Mouse (Mus musculus) heart, embryonic 13.5 days (tissue): ENCODE measurements at regions not wholly inside any gene's neighbourhood (a gene's known extent, or its start where the extent isn't known, plus 50 kb on each side); places are given as distances from the start of the nearest gene placed in this dataset.
A peak's percentile ranks its signal among the peaks of the same experiment; 100 is the strongest.
"Not testable (repeated sequence)": the region's sequence is repeated elsewhere in the genome, so short reads cannot be mapped to it uniquely, and the experiment has no call there.

Experiments used
- ATAC-seq: fragments of 200-750 bp; cut with Nextera tagmentation; 2 replicates; pipeline ENCODE4 v1.8.0; 2017; ENCODE audit warnings: moderate TSS enrichment; ENCODE audit not compliant: insufficient number of reproducible peaks, low FRiP score, low TSS enrichment; ENCODE audit errors: extremely low read depth
- H3K27ac ChIP-seq: fragments of 300-500 bp; sonication (generic); replicated peaks from 2 replicates; pipeline ENCODE4 v1.5.1; 2015; ENCODE audit warnings: moderate library complexity, mild to moderate bottlenecking, inconsistent platforms
- H3K27me3 ChIP-seq: fragments of 300-500 bp; sonication (generic); replicated peaks from 2 replicates; pipeline ENCODE4 v1.6.1; 2015; ENCODE audit warnings: mild to moderate bottlenecking, inconsistent platforms
- H3K36me3 ChIP-seq: fragments of 300-500 bp; sonication (generic); 2 replicates; pipeline ENCODE4 v1.6.1; 2015; ENCODE audit warnings: mild to moderate bottlenecking, inconsistent platforms
- H3K4me1 ChIP-seq: fragments of 300-500 bp; sonication (generic); 2 replicates; pipeline ENCODE4 v1.6.1; 2015; ENCODE audit warnings: inconsistent platforms
- H3K4me2 ChIP-seq: fragments of 300-500 bp; sonication (generic); 2 replicates; pipeline ENCODE4 v1.6.1; 2015; ENCODE audit warnings: inconsistent platforms, mild to moderate bottlenecking, moderate library complexity
- H3K4me3 ChIP-seq: fragments of 300-500 bp; sonication (generic); 2 replicates; pipeline ENCODE4 v1.5.1; 2015; ENCODE audit warnings: moderate library complexity, mild to moderate bottlenecking, inconsistent platforms
- H3K9ac ChIP-seq: fragments of 300-500 bp; sonication (generic); 2 replicates; pipeline ENCODE4 v1.6.1; 2015; ENCODE audit warnings: inconsistent platforms, mild to moderate bottlenecking, moderate library complexity
- H3K9me3 ChIP-seq: fragments of 300-500 bp; sonication (generic); 2 replicates; pipeline ENCODE4 v1.6.1; 2016; ENCODE audit warnings: inconsistent platforms
- WGBS: fragments of 180-500 bp; shearing (Covaris S2); methylation state at CpG from one replicate; pipeline ENCODE4 v1.1.7; 2015; ENCODE audit warnings: mixed read lengths; 5-methylcytosine and 5-hydroxymethylcytosine counted together

GRCm38 (mm10) chr12:117380836-117381235 lies 135.4 kb upstream of the Rapgef5 start:
- no peak for ATAC-seq
- H3K9me3 ChIP-seq, result no peaks in the 10 kb centered on the region; the same call in 1 of the 2 replicates
- no peak overlapping the region for H3K4me3 ChIP-seq
- no peaks in the 10 kb centered on the region for H3K36me3 ChIP-seq
- H3K27ac ChIP-seq, result no peak overlapping the region
- no peak overlapping the region for H3K4me2 ChIP-seq
- no peak overlapping the region for H3K9ac ChIP-seq
- WGBS, result 70% methylated on average over 6 of the region's 6 CpGs
- 0 out of 2 replicates have a peak, but pooled peaks cover 3% of the 10 kb centered on the region for H3K4me1 ChIP-seq
- no peaks in the 10 kb centered on the region for H3K27me3 ChIP-seq

GRCm38 (mm10) chr12:117382727-117383126 lies 133.6 kb upstream of the Rapgef5 start:
- H3K27ac ChIP-seq, H3K36me3 ChIP-seq, H3K27me3 ChIP-seq, H3K4me3 ChIP-seq, H3K4me2 ChIP-seq, ATAC-seq, H3K9ac ChIP-seq, H3K9me3 ChIP-seq: not testable (repeated sequence)
- H3K4me1 ChIP-seq, result peaks cover 16% of the 10 kb centered on the region
- WGBS, result 76% methylated on average over 1 of the region's 4 CpGs

GRCm38 (mm10) chr12:117385072-117385666 lies 131.1 kb upstream of the Rapgef5 start:
- WGBS, result 12% methylated on average over 6 of the region's 6 CpGs
- H3K27ac ChIP-seq, result no peak overlapping the region

GRCm38 (mm10) chr12:117385697-117386096 lies 130.6 kb upstream of the Rapgef5 start:
- Histone ChIP-seq H3K9me3 (no peaks in the 10 kb centered on the region), H3K36me3 (no peaks in the 10 kb centered on the region), H3K27ac (no peak overlapping the region), H3K27me3 (no peaks in the 10 kb centered on the region), H3K4me3 (no peak overlapping the region), H3K4me1 (peaks cover 26% of the 10 kb centered on the region), H3K4me2 (no peak overlapping the region), H3K9ac (no peak overlapping the region)
- WGBS, result 72% methylated on average over 1 of the region's 1 CpGs
- no peak for ATAC-seq

More at GRCm38 (mm10) chr12:117385072-117385666, 131.1 kb upstream of the Rapgef5 start:
- peaks cover 26% of the 10 kb centered on the region for H3K4me1 ChIP-seq
- no peaks in the 10 kb centered on the region for H3K36me3 ChIP-seq
- no peak overlapping the region for H3K4me2 ChIP-seq
- ATAC-seq, result no peak; the same call in 1 of the 2 replicates
- H3K4me3 ChIP-seq, result no peak overlapping the region
- no peak overlapping the region for H3K9ac ChIP-seq
- no peaks in the 10 kb centered on the region for H3K27me3 ChIP-seq
- H3K9me3 ChIP-seq, result no peaks in the 10 kb centered on the region

GRCm38 (mm10) chr12:117386957-117387356 lies 129.3 kb upstream of the Rapgef5 start:
- WGBS, result 60% methylated on average over 9 of the region's 9 CpGs
- Histone ChIP-seq H3K4me2 (no peak overlapping the region; the same call in 1 of the 2 replicates), H3K27ac (no peak overlapping the region), H3K4me3 (no peak overlapping the region), H3K27me3 (no peaks in the 10 kb centered on the region), H3K9me3 (no peaks in the 10 kb centered on the region), H3K36me3 (no peaks in the 10 kb centered on the region), H3K4me1 (peaks cover 26% of the 10 kb centered on the region), H3K9ac (no peak overlapping the region)
- ATAC-seq, result no peak

- Histone ChIP-seq H3K9me3 (no peaks in the 10 kb centered on the region), H3K4me3 (no peak overlapping the region), H3K4me1 (peaks cover 26% of the 10 kb centered on the region), H3K4me2 (no peak overlapping the region), H3K9ac (no peak overlapping the region), H3K27me3 (no peaks in the 10 kb centered on the region), H3K27ac (no peak overlapping the region), H3K36me3 (no peaks in the 10 kb centered on the region)
- no peak for ATAC-seq
- 40% methylated on average over 7 of the region's 7 CpGs for WGBS
These were observed 126.5 kb upstream of the Rapgef5 start for GRCm38 (mm10) chr12:117389516-117390347.

- WGBS, result 87% methylated on average over 3 of the region's 3 CpGs
- no peak overlapping the region for H3K4me2 ChIP-seq
- H3K36me3 ChIP-seq, result no peaks in the 10 kb centered on the region
- no peak overlapping the region for H3K9ac ChIP-seq
- no peak overlapping the region for H3K4me3 ChIP-seq
- no peaks in the 10 kb centered on the region for H3K27me3 ChIP-seq
- no peaks in the 10 kb centered on the region for H3K9me3 ChIP-seq
- ATAC-seq, result no peak
- no peak overlapping the region for H3K27ac ChIP-seq
- H3K4me1 ChIP-seq, result no peaks in the 10 kb centered on the region
These were observed 118.8 kb upstream of the Rapgef5 start for GRCm38 (mm10) chr12:117397512-117397911.

- Histone ChIP-seq H3K9me3 (no peaks in the 10 kb centered on the region), H3K4me3 (no peak overlapping the region), H3K4me2 (no peak overlapping the region), H3K4me1 (peaks cover 12% of the 10 kb centered on the region), H3K9ac (no peak overlapping the region), H3K27ac (peak overlapping the region; percentile 40; the same call in 1 of the 2 replicates), H3K36me3 (no peaks in the 10 kb centered on the region), H3K27me3 (no peaks in the 10 kb centered on the region)
- ATAC-seq, result no peak
- WGBS, result 11% methylated on average over 7 of the region's 7 CpGs
These were observed 112.6 kb upstream of the Rapgef5 start for GRCm38 (mm10) chr12:117403513-117404156.

- 46% methylated on average over 5 of the region's 5 CpGs for WGBS
These were observed 112.0 kb upstream of the Rapgef5 start for GRCm38 (mm10) chr12:117404157-117404752.

GRCm38 (mm10) chr12:117406832-117407231 lies 109.4 kb upstream of the Rapgef5 start:
- H3K27me3 ChIP-seq, result no peaks in the 10 kb centered on the region
- H3K4me2 ChIP-seq, result no peak overlapping the region
- H3K4me1 ChIP-seq, result peaks cover 31% of the 10 kb centered on the region
- H3K4me3 ChIP-seq, result no peak overlapping the region
- H3K36me3 ChIP-seq, result no peaks in the 10 kb centered on the region
- 72% methylated on average over 9 of the region's 9 CpGs for WGBS
- no peak overlapping the region for H3K27ac ChIP-seq
- no peaks in the 10 kb centered on the region for H3K9me3 ChIP-seq
- no peak for ATAC-seq
- no peak overlapping the region for H3K9ac ChIP-seq

More at GRCm38 (mm10) chr12:117404157-117404752, 112.0 kb upstream of the Rapgef5 start:
- Histone ChIP-seq H3K36me3 (no peaks in the 10 kb centered on the region), H3K4me3 (no peak overlapping the region), H3K27ac (0 out of 2 replicates have a peak overlapping the region, but pooled peaks have one; percentile 40), H3K4me2 (no peak overlapping the region), H3K9me3 (no peaks in the 10 kb centered on the region), H3K4me1 (peaks cover 12% of the 10 kb centered on the region), H3K27me3 (no peaks in the 10 kb centered on the region), H3K9ac (no peak overlapping the region)
- ATAC-seq, result no peak

GRCm38 (mm10) chr12:117410604-117411003 lies 105.7 kb upstream of the Rapgef5 start:
- Histone ChIP-seq H3K27ac (peak overlapping the region; percentile 51), H3K4me3 (no peak overlapping the region), H3K4me1 (peaks cover 46% of the 10 kb centered on the region), H3K4me2 (no peak overlapping the region), H3K27me3 (no peaks in the 10 kb centered on the region), H3K9ac (no peak overlapping the region), H3K9me3 (no peaks in the 10 kb centered on the region), H3K36me3 (no peaks in the 10 kb centered on the region)
- WGBS, result 31% methylated on average over 1 of the region's 1 CpGs
- no peak for ATAC-seq
